Mouse (Mus musculus): ENCODE results near the gene Zfp120.
"Not testable (repeated sequence)": the region's sequence is repeated elsewhere in the genome, so short reads cannot be mapped to it uniquely, and the experiment has no call there.

The Zfp120 gene

DNA sequence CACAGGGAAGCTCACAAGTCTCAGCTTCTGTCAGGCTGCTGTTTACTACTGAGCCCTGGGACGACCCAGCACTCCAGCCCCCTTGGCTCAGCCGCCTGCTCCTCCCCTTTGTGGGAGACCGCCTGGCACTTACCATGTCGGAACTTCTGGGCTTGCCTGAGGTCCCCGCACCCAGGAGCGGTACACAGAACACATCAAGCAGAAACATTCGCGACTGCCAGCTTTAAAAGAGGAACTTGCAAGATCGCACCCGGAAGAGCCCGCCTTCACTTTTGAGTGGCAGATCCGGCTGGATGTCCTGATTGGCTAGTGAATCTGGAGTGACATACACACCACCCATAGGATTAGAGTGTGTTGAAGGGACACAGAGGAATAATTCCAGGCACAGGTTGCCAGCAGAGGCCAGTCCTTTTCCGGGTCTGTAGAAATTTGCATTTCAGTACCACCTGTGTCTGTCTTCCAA, at the start of gene Zfp120:
Gene Zfp120, minus strand, starts transcription at position 274 of the 463 bp plus-strand sequence.
- in situ Hi-C loops (cut with MboI, MseI) = loop anchor here (10.0 to 25.0 kb wide), 3 partner anchors 428 to 876 kb away; no protein-coding TSS in a partner anchor

DNA sequence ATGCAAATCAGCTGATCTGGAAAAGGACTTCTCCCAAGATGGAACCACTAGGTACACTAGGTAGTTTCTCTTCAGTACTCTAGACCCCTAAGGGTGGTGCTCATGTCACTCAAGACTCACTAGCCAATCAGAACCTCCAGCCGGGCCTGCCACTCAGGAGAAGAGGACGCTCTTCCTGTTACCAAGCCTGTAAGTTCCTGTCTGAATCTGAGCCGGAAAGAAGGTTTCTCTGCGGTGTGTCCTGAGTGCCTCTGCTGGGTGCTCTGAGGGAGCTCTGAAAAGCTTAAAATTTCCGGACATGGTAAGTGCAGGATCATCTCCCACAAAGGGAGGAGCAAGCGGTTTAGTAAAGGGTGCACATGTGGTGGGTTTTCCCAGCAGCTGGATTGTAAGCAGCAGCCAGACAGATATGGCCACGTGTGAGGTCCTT, 45.1 kb upstream of the Zfp120 start, which contains the start of gene Gm14139:
Gene Gm14139, plus strand, starts transcription at position 186 of the 430 bp plus-strand sequence.
- in situ Hi-C loops (cut with MboI, MseI) = not testable (repeated sequence)

DNA sequence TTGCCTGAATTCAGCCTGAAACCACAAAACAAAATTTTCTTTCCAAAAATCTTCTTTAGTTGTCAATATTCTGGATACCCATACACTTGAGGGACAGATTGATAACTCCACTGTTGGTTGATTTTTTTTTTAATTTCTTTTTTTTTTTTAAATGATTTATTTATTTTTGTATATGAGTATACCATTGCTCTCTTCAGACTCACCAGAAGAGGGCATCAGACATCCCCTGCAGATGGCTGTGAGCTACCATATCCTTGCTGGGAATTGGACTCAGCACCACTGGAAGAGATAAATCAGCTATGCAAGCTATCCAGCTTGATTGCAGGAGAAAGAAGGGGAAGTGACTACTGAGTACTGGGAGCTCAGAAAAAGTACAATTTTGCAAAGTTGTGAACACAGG, 44.5 kb upstream of the Zfp120 start:
- in situ Hi-C loops (cut with MboI, MseI) = not testable (repeated sequence)

DNA sequence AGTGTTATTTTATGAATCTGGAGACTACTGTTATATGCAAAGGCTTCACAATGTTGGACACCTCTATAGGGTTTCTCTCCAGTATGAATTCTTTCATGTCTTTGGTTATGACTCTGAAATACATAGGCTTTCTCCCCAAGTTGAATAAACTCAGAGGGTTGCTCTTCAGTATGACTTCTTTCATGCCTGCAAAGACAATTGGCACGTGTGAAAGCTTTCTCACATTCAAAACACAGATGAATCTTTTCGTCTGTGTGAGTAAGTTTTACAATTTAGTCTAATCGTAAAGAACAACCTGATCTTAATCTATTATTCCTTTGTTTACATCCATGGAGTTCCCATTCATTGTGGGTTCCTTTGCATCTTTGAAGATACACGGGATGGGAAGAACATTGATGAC, 43.1 kb upstream of the Zfp120 start, which contains the start of gene Gm10770:
Gene Gm10770, minus strand, starts transcription at position 101 of the 400 bp plus-strand sequence.
- in situ Hi-C loops (cut with MboI, MseI) = loop anchor here (10.0 kb wide), 1 partner anchor 265 kb away; no protein-coding TSS in a partner anchor

DNA sequence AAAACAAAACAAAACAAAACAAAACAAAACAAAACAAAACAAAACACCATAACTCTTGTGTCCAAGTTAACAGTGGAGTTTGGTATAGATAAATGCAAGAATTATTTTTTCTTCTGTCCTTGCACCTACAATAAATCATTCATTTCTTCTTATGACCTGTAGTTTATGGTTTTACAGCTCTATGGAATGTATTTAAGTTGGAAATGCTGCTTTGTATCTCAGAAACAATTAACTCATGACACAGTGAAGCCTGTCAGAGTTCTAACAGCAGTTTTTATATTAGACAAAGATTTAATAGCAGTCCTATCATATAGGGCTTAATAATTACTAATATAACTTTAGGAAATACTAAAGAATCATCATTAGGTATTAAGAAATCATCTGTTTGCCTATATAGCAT, 37.3 kb upstream of the Zfp120 start:
- in situ Hi-C loops (cut with MboI, MseI) = loop anchor here (10.0 kb wide), 1 partner anchor 259 kb away; no protein-coding TSS in a partner anchor

DNA sequence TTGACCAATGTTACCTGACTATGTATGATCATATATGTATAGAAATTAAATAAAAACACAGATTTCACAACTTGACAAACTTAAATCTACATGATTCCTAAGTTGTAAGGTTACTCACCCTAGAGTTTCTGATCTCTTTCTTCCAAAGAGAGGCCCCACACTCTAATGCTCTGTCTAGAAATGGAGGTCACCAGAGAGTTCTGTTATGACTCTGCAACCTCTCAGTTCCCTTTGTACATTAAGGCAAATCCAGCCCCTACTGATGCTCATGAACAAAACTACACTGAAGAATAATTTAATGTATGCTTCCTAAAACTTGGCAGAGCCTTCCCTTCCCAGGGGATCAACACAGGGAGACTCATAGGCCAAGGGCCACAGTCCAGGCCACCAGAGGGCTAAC, 30.2 kb upstream of the Zfp120 start:
- in situ Hi-C loops (cut with MboI, MseI) = no loop called here

DNA sequence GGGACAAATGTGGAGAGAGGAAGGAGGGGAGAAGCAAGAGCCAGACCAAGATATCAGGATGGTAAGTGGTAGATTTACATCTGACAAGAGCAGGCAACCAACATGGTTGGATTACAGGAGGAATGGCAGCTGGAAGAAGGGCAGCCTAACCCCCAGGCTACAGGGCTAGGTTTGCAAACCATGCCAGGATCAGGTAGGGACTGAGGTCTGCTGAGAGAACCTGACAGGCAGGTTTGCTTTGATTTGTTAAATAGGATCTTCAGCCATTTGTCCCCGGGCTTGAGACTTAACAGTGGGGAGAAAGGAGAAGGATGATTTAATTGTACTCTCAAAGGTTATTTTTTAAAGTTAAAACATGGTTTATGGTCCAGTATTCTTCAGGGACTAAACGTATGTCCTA, 3.7 kb downstream of the Zfp120 start:
- in situ Hi-C loops (cut with MboI, MseI) = loop anchor here (10.0 to 25.0 kb wide), 3 partner anchors 432 to 880 kb away; no protein-coding TSS in a partner anchor

DNA sequence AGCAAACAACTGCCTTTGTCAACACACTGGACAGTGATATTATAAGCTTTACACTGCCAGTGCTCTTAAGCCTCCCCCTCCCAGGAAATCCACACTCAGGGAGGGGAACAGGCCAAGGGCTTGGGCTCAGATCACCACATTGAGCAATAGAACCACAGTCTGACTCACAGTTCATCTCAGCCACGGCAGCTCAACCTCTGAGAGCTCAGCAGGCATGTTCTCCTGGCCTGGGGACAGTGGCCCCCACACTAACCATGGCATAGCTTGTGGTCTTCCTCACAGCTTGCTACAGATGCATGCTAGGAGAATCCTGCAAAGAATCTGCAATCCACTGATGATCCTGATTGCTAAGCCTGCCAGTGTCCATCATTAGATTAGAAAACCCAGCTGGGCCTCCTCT, 4.5 kb downstream of the Zfp120 start:
- in situ Hi-C loops (cut with MboI, MseI) = loop anchor here (10.0 to 25.0 kb wide), 3 partner anchors 433 to 880 kb away; no protein-coding TSS in a partner anchor

DNA sequence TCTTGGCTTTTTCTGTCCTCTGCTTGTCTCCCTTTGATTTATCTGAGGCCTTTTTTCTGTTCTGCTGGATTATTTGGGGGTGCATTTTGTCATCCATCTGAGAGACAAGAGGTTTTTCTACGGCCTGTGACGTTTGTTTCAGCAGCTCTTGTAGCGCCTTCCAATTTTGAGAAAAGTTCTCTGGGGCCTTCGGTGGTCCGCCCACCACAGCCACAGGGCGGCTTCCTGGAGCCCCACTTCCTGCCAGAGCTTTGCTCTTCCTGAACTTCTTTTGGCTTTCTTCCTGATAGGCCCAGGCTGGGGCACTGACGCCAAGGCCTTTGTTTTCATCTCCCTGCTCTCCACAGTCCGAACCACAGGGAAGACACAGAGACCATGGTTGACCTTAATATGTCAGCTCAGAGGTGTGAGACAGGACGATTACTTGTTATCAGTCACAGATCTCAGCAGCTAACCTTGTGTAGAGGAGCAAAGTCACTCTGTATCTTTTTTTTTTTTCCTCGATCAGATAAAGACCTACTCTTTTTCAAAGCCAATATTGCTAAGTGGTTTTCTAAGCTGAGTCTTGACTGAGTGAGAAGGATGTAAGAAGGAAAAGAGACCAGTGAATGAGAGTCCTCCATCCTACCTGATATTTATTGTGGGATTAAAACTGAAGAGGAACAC, 25.1 kb downstream of the Zfp120 start:
- in situ Hi-C loops (cut with MboI, MseI) = no loop called here

DNA sequence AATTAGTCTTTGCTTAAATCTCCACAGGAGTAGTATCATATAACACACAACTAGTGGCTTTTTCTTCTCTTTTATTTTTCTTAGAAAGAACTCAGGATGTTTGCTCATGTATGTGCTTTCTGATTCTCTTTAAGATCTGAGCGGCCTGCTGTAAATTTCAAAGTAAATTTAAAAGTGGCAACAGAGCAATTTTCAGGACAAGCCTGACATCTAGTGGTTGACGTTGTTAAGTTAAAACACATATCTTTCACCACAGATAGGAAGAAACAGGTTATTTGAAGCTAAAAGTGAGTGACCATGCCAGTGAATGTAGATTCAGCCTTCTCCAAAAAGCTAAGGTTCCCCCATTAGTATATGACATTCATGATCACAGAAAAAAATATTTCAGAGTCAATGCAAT, 36.9 kb downstream of the Zfp120 start:
- in situ Hi-C loops (cut with MboI, MseI) = loop anchor here (5.0 kb wide), 1 partner anchor 762 kb away; no protein-coding TSS in a partner anchor
